In the genomic region with DNA sequence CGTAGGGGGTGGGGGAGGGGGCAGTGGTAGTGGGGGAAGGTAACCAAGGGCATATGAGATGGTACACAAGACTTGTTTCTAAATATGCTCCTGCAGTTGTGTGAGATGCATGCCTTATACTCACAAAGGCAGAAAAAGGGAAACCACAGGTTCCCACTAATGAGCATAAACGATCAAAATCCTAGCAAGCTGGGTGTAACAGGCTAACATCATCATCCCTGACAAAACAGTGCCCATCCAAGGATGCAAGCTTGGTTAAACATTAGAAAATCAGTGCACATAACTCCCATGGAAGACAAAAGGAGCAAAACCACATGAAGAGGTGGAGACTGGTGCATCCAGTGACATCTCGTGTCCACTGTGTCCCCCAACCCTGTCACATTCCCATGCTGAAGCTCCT, we compare ENCODE assay signal across 22 mouse cellular contexts. TPM values are rescaled to one million over a fixed set of nuclear protein-coding genes. Genes with fewer than 3 reads are reported as not detected.
DNase-seq lines count a peak whose midpoint lies in the region; ATAC-seq and TF ChIP-seq lines count a peak whose summit lies in the region.
"Had no signal": no experiment of that assay in that cellular context is flagged by ENCODE, and none has a peak within 500 bp of the region (broad histone marks: within the 10 kb centered on the region; RNA-seq: fewer than 3 reads in every experiment).

No protein-coding gene starts in this region.

- ATAC-seq in Patski = peak; percentile 86
- no peak for ATAC-seq in stomach, postnatal 0 days (ENCODE audit: low FRiP score, low TSS enrichment)
- ATAC-seq: activated CD4-positive, CD25-positive, alpha-beta regulatory T cell, adult 4 months; CD4-positive, CD25-positive, alpha-beta regulatory T cell, adult 4 months had no signal

- CTCF ChIA-PET in Patski (lab: Charles Lee) = interaction anchor here (1.3 kb wide), 2 partner anchors 19 to 38 kb away, joined by 3 read pairs; no protein-coding TSS in a partner anchor

- H3K4me3 ChIP-seq in stomach, postnatal 0 days (ENCODE audit: low read depth, low read length) = no peak overlapping the region

- no peak overlapping the region for H3K4me2 ChIP-seq in stomach, postnatal 0 days (replicated peaks; ENCODE audit: low read depth)

- no peak overlapping the region for H3K9ac ChIP-seq in stomach, postnatal 0 days (ENCODE audit: low read length)

- H3K9me3 ChIP-seq in stomach, postnatal 0 days (ENCODE audit: control insufficient read depth, low read length) = no peaks in the 10 kb centered on the region

- in situ Hi-C loops in Patski (cut with MboI; ENCODE audit: low pct_unique_long_range_greater_than_20kb) = loop anchor here (5.0 kb wide), 1 partner anchor 339 kb away; no protein-coding TSS in a partner anchor

- no peak for TF ChIP-seq CTCF in Patski (IDR thresholded peaks at IDR 0.05)
- TF ChIP-seq CTCF in stomach, postnatal 0 days (IDR thresholded peaks at IDR 0.05; ENCODE audit: low read depth) = no peak

- 81% methylated on average over 3 of the region's 3 CpGs for WGBS in stomach, postnatal 0 days

- POLR2A ChIA-PET in Patski (lab: Charles Lee) = interaction anchor here (0.6 kb wide), 1 partner anchor 32 kb away, joined by 3 read pairs; no protein-coding TSS in a partner anchor

- DNase-seq in Muller cell, postnatal 12 days (ENCODE audit: inconsistent ontology term) = peak; percentile 77
- DNase-seq in Patski (ENCODE audit: low read depth, low spot score) = peak; percentile 82
- no peak for DNase-seq in stomach, postnatal 0 days (ENCODE audit: low spot score)
- no peak for DNase-seq in left cerebral cortex, postnatal 10 days (ENCODE audit: extremely low spot score in 1 of 2, low spot score in 2 of 2)
- DNase-seq: adrenal gland, adult 2 months; adrenal gland, adult 8-10 months; adrenal gland, postnatal 10 days; adrenal gland, postnatal 14 days; adrenal gland, postnatal 25 days; adrenal gland, postnatal 36 days; B cell, adult 2 months; cerebellum, adult 11 months; cerebellum, adult 11-12 months; cerebellum, adult 18-20 months; cerebellum, adult 2 months; cerebellum, adult 8-10 months had no signal

- intact Hi-C loops in left cerebral cortex, postnatal 10 days (cut with DNase I) = loop anchor here (10.0 kb wide), 1 partner anchor 362 kb away; no protein-coding TSS in a partner anchor

- no peak overlapping the region for H3K27ac ChIP-seq in stomach, postnatal 0 days (replicated peaks)

- no peaks in the 10 kb centered on the region for H3K36me3 ChIP-seq in stomach, postnatal 0 days (ENCODE audit: control insufficient read depth, insufficient read depth, low read length)
- H3K36me3 ChIP-seq: G1E had no signal

- no peaks in the 10 kb centered on the region for H3K27me3 ChIP-seq in Patski
- H3K27me3 ChIP-seq in stomach, postnatal 0 days (ENCODE audit: control insufficient read depth, insufficient read depth, low read length) = no peaks in the 10 kb centered on the region

- no peak for TF ChIP-seq EP300 in stomach, postnatal 0 days (optimal IDR thresholded peaks at IDR 0.05)

- H3K4me1 ChIP-seq in stomach, postnatal 0 days (replicated peaks; ENCODE audit: control insufficient read depth, insufficient read depth) = no peaks in the 10 kb centered on the region

RNA-seq across cellular contexts. Expression of a gene that starts 40.8 kb away (rescaled TPM):
- polyA plus RNA-seq in Patski (2021) = not detected
- polyA plus RNA-seq in stomach, postnatal 0 days (2015; fragmentation: Nextera tagmentation; extraction: Ambion mirVana) = 6.8 and 7.7 TPM in 2 replicates
- 1 to 10 TPM; 2.2 TPM for total RNA-seq in left cerebral cortex, postnatal 10 days (2021)
- total RNA-seq: CH12.LX, G1E, MEL had no signal
- polyA plus RNA-seq: activated CD4-positive, CD25-positive, alpha-beta regulatory T cell, adult 4 months; C2C12; CD4-positive, CD25-positive, alpha-beta regulatory T cell, adult 4 months; G1E had no signal

Comparison
In these comparisons a context has a peak if more than half of its experiments do, and no peak if none do; other contexts are left out.
1. DNase-seq: peak in Muller cell, postnatal 12 days (single experiment) and Patski (single experiment); none in stomach, postnatal 0 days (single experiment) and left cerebral cortex, postnatal 10 days (0 of 2).